8 mouse cellular contexts compared by ENCODE assay signal in the genomic region with DNA sequence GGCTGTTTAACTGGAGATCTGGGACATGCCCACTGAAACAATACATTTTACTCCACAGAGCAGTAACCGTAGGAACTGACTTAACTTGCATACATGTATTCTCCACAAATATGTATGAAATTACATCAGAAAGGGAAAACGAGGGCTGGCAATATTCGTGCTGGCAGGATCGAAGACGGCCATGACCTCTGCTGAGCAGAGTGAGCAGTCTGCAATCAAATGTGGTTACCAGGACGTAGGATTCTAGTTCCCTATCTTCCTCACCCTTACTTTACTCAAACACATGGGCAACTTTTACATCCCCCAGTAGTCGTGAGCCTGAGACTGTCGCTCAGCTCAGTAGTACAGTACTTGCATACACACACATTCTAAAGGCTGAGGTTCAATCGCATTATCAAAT. TPM values are rescaled to one million over a fixed set of nuclear protein-coding genes. Genes with fewer than 3 reads are reported as not detected.
DNase-seq lines count a peak whose midpoint lies in the region; ATAC-seq and TF ChIP-seq lines count a peak whose summit lies in the region.

No protein-coding gene starts in this region.

- H3ac ChIP-seq in C2C12 (ENCODE audit: control insufficient read depth, insufficient read length, low read depth): peak overlapping the region; percentile 24

- peaks cover 72% of the 10 kb centered on the region for H3K79me2 ChIP-seq in C2C12 (ENCODE audit: control insufficient read depth, insufficient read depth)

- H3K27me3 ChIP-seq in C2C12 (ENCODE audit: control insufficient read depth, insufficient read depth, insufficient read length): no peaks in the 10 kb centered on the region
- H3K27me3 ChIP-seq in forebrain, postnatal 0 days (ENCODE audit: insufficient read depth, low read length): no peaks in the 10 kb centered on the region
- no peaks in the 10 kb centered on the region for H3K27me3 ChIP-seq in liver, embryonic 16.5 days (ENCODE audit: control insufficient read depth, insufficient read depth, low read depth, low read length)

- H3K9ac ChIP-seq in forebrain, postnatal 0 days: 0 out of 2 replicates have a peak overlapping the region, but pooled peaks have one; percentile 18
- peak overlapping the region; percentile 47; the same call in 1 of the 2 replicates for H3K9ac ChIP-seq in liver, embryonic 16.5 days (ENCODE audit: low read depth, low read length)

- no peak for TF ChIP-seq CTCF in C2C12 (IDR thresholded peaks at IDR 0.05; ENCODE audit: control insufficient read depth, insufficient read depth, insufficient read length)
- no peak for TF ChIP-seq CTCF in forebrain, postnatal 0 days (IDR thresholded peaks at IDR 0.05; ENCODE audit: low read depth)

- WGBS in forebrain, postnatal 0 days: 86% methylated on average over 9 of the region's 9 CpGs
- 37% methylated on average over 9 of the region's 9 CpGs for WGBS in liver, embryonic 16.5 days (ENCODE audit: insufficient replicate concordance)

- H3K27ac ChIP-seq in forebrain, postnatal 0 days (ENCODE audit: low read depth, low read length): no peak overlapping the region
- H3K27ac ChIP-seq in liver, embryonic 16.5 days (ENCODE audit: low read length): peak overlapping the region; percentile 61

- H3K9me3 ChIP-seq in forebrain, postnatal 0 days (ENCODE audit: low read length): no peaks in the 10 kb centered on the region
- H3K9me3 ChIP-seq in liver, embryonic 16.5 days (replicated peaks; ENCODE audit: control insufficient read depth, low read length): no peaks in the 10 kb centered on the region

- H3K4me2 ChIP-seq in forebrain, postnatal 0 days (ENCODE audit: low read depth): peak overlapping the region; percentile 64
- H3K4me2 ChIP-seq in liver, embryonic 16.5 days (ENCODE audit: low read depth, low read length): peak overlapping the region; percentile 72

- peaks cover 15% of the 10 kb centered on the region for H3K4me1 ChIP-seq in forebrain, postnatal 0 days (ENCODE audit: insufficient read depth)
- H3K4me1 ChIP-seq in liver, embryonic 16.5 days (ENCODE audit: control insufficient read depth, low read depth, low read length): peaks cover 12% of the 10 kb centered on the region

- peak; percentile 17 for DNase-seq in cerebellum, adult 9-10 months
- DNase-seq in forebrain, postnatal 0 days: no peak
- no peak for DNase-seq in thymus, postnatal 4 days
- DNase-seq in adrenal gland, adult 8-10 months: no peak
- no peak for DNase-seq in gastrocnemius, adult 18-20 months (ENCODE audit: low spot score)

- H3K79me3 ChIP-seq in C2C12 (ENCODE audit: low read depth): peaks cover 60% of the 10 kb centered on the region

- H3K4me3 ChIP-seq in C2C12 (ENCODE audit: insufficient read depth, poor library complexity, severe bottlenecking): peak overlapping the region; percentile 92
- H3K4me3 ChIP-seq in forebrain, postnatal 0 days (ENCODE audit: low read depth, low read length): peak overlapping the region; percentile 100; the same call in 1 of the 2 replicates
- H3K4me3 ChIP-seq in liver, embryonic 16.5 days (ENCODE audit: low read depth, low read length): peak overlapping the region; percentile 73

- no peak for ATAC-seq in cerebellum, adult (ENCODE audit: insufficient number of reproducible peaks, low FRiP score, low TSS enrichment)
- ATAC-seq in forebrain, postnatal 0 days: no peak
- ATAC-seq in liver, embryonic 16.5 days (ENCODE audit: low read depth): no peak

- peaks cover 57% of the 10 kb centered on the region for H3K36me3 ChIP-seq in C2C12 (ENCODE audit: control insufficient read depth, insufficient read depth)
- peaks cover 30% of the 10 kb centered on the region for H3K36me3 ChIP-seq in forebrain, postnatal 0 days (ENCODE audit: insufficient read depth)
- H3K36me3 ChIP-seq in liver, embryonic 16.5 days (ENCODE audit: control insufficient read depth, insufficient read depth): peaks cover 17% of the 10 kb centered on the region

TF ChIP-seq in C2C12, 6 proteins besides CTCF, POLR2A, EP300 and RAD21:
- no peak for TF ChIP-seq MYOD1 (IDR thresholded peaks at IDR 0.05; ENCODE audit: control insufficient read depth, insufficient read length, low read depth)
- no peak for TF ChIP-seq CEBPB (IDR thresholded peaks at IDR 0.05; ENCODE audit: low read depth)
- TF ChIP-seq USF1 (IDR thresholded peaks at IDR 0.05; ENCODE audit: low read depth): no peak
- TF ChIP-seq MAX (IDR thresholded peaks at IDR 0.05): no peak
- TF ChIP-seq FOSL1 (IDR thresholded peaks at IDR 0.05; ENCODE audit: insufficient read depth, low read length, poor library complexity, severe bottlenecking): no peak
- no peak for TF ChIP-seq MYOG (IDR thresholded peaks at IDR 0.05; ENCODE audit: control insufficient read depth, extremely low read depth, insufficient read length)
TF ChIP-seq in C2C12: peak in this region for 0.

RNA-seq across cellular contexts. Expression of a gene that starts 1.7 kb away (rescaled TPM):
- 36.0 TPM for polyA plus RNA-seq in C2C12 (2012; fragmentation: generic; extraction: Trizol)
- 51.3 and 77.3 TPM in 2 replicates for total RNA-seq in forebrain, postnatal 0 days (2014; rRNA removed)
- polyA plus RNA-seq in forebrain, postnatal 0 days (2015; fragmentation: Nextera tagmentation; extraction: Ambion mirVana): 16.6 and 30.2 TPM in 2 replicates
- polyA plus RNA-seq in liver, embryonic 16.5 days (2015; fragmentation: Nextera tagmentation; extraction: Ambion mirVana): 20.3 and 20.7 TPM in 2 replicates
- 10 to 100 TPM; 51.0 to 82.1 (median 68.5) TPM for total RNA-seq in adrenal gland, adult 8-10 months (2022)
- total RNA-seq in gastrocnemius, adult 18-20 months (2021): 10 to 100 TPM; 45.7 to 50.2 TPM

RNA-seq across cellular contexts. Expression of a gene that starts 37.3 kb away (rescaled TPM):
- polyA plus RNA-seq in C2C12 (2012; fragmentation: generic; extraction: Trizol): 12.8 TPM
- 22.1 and 28.3 TPM in 2 replicates for total RNA-seq in forebrain, postnatal 0 days (2014; rRNA removed)
- polyA plus RNA-seq in forebrain, postnatal 0 days (2015; fragmentation: Nextera tagmentation; extraction: Ambion mirVana): 17.0 and 22.9 TPM in 2 replicates
- 2.3 and 2.5 TPM in 2 replicates for polyA plus RNA-seq in liver, embryonic 16.5 days (2015; fragmentation: Nextera tagmentation; extraction: Ambion mirVana)
- 10 to 100 TPM; 16.6 to 24.2 (median 20.5) TPM for total RNA-seq in adrenal gland, adult 8-10 months (2022)
- 1 to 10 TPM; 3.7 to 5.0 TPM for total RNA-seq in gastrocnemius, adult 18-20 months (2021)
